Mouse (Mus musculus) midbrain, embryonic 11.5 days (tissue): ENCODE results near the gene Zfc3h1. TPM values are rescaled to one million over a fixed set of nuclear protein-coding genes. Genes with fewer than 3 reads are reported as not detected.
A peak's percentile ranks its signal among the peaks of the same experiment; 100 is the strongest.

Experiments
- ATAC-seq: fragments of 200-750 bp; cut with Nextera tagmentation; 2 replicates; pipeline ENCODE4 v1.8.0; 2017; ENCODE audit warnings: moderate TSS enrichment, moderate library complexity; ENCODE audit not compliant: low FRiP score
- DNase-seq: peaks from one replicate; pipeline ENCODE4 v3.0.0; 2015; ENCODE audit warnings: low spot score; ENCODE audit errors: missing footprints
- H3K27ac ChIP-seq: fragments of 300-500 bp; sonication (generic); 2 replicates; pipeline ENCODE4 v1.5.1; 2014; ENCODE audit warnings: low read depth, low read length
- H3K27me3 ChIP-seq: fragments of 300-500 bp; sonication (generic); 2 replicates; pipeline ENCODE4 v1.6.1; 2014; ENCODE audit warnings: mild to moderate bottlenecking, low read length, moderate library complexity, mixed read lengths; ENCODE audit not compliant: control insufficient read depth, insufficient read depth
- H3K36me3 ChIP-seq: fragments of 300-500 bp; sonication (generic); 2 replicates; pipeline ENCODE4 v1.6.1; 2014; ENCODE audit warnings: mild to moderate bottlenecking, low read length, moderate library complexity, mixed read lengths; ENCODE audit not compliant: control insufficient read depth, insufficient read depth
- H3K4me1 ChIP-seq: fragments of 300-500 bp; sonication (generic); 2 replicates; pipeline ENCODE4 v1.6.1; 2014; ENCODE audit warnings: low read length; ENCODE audit not compliant: control insufficient read depth, insufficient read depth
- H3K4me2 ChIP-seq: fragments of 300-500 bp; sonication (generic); 2 replicates; pipeline ENCODE4 v1.6.1; 2014; ENCODE audit warnings: mild to moderate bottlenecking, moderate library complexity
- H3K4me3 ChIP-seq: fragments of 300-500 bp; sonication (generic); 2 replicates; pipeline ENCODE4 v1.5.1; 2014; ENCODE audit warnings: low read depth, low read length
- H3K9ac ChIP-seq: fragments of 300-500 bp; sonication (generic); 2 replicates; pipeline ENCODE4 v1.6.1; 2014; ENCODE audit warnings: low read length
- H3K9me3 ChIP-seq: fragments of 300-500 bp; sonication (generic); 2 replicates; pipeline ENCODE4 v1.6.1; 2016; ENCODE audit warnings: low read length; ENCODE audit not compliant: control insufficient read depth
- WGBS: fragments of 180-500 bp; shearing (Covaris S2); extraction: QIAGEN DNeasy Blood & Tissue Kit; methylation state at CpG from one replicate; pipeline ENCODE4 v1.1.7; 2014; 5-methylcytosine and 5-hydroxymethylcytosine counted together
- polyA plus RNA-seq: library from polyadenylated mRNA; unstranded; fragments of >200 nt; fragmentation: Nextera tagmentation; extraction: Ambion mirVana; gene quantifications from 2 replicates; pipeline ENCODE4 v1.2.1, GENCODE M21; 2014

The Zfc3h1 gene
- polyA plus RNA-seq, 1 experiment from 2014 or later, result 25.6 TPM

DNA sequence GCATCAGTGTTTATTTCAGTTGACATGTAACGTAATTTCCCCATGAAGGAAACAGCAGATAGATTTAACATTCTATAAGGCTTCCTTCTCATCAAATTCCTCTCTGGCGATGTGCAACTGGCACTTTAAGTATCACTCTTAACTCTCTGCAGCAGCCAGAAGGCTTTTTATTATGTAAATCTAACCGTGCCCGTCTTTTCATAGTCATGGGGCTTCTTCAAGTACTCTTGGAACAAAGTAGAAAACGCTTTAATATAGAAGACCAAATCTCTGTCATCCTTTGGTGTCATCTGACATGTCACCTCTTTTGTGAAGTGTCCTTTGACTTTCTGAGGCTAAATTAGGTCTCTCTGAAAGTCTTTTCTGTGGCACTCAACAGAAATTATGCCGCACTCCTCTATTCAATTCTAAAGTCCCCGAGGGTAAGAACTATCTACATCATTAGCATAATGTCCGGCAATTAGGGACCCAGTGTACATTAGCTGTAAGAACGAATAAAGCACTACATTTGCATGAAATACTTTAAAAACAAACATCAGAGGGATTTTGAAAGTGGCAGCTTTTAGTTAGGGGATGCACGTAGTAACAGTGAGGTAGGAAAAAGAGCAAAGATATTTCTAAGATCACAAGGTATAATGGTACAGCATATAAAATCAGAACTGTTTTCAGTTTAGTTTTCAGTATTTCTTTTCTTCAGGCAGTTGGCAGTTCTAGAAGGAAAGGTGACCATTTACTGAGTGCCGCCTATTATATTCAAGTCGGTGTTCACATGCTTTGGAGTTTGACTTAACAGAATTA lies 1.7 kb upstream of the Zfc3h1 start:
- Histone ChIP-seq H3K4me2 (peak overlapping the region; percentile 71), H3K27me3 (no peaks in the 10 kb centered on the region), H3K4me3 (peak overlapping the region; percentile 95), H3K9ac (peak overlapping the region; percentile 81), H3K4me1 (peaks cover 23% of the 10 kb centered on the region), H3K36me3 (no peaks in the 10 kb centered on the region), H3K9me3 (no peaks in the 10 kb centered on the region), H3K27ac (peak overlapping the region; percentile 97)
- DNase-seq (peak; percentile 91), ATAC-seq (no peak)
- 24% methylated on average over 12 of the region's 12 CpGs for WGBS

DNA sequence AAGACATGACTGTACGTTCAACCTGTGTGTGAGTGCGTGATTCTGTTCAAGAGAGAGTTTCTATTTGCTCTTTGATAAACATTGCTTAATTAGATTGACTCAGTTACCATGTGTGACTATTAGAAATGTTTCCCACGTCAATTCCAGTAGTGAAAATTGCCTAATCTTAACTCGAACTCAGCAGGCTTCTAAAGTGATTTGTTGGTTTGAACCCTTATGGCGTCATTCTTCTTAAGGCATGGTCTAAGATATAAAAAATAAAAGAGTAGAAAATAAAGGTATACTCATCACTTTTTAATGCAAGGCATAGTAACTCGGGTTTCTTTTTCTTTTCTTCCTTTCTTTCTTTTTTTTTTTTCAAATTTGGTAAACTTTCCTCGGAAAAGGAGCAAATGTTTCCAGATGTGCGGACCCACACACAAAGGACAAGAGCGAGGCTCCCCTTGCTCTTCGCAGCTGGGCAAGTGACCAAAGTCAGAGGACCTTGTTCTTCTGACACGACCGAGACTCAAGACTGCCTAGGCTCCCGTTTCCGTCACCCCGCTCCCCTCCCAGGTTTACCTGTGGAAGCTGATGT lies 1.0 kb upstream of the Zfc3h1 start:
- Histone ChIP-seq H3K9me3 (no peaks in the 10 kb centered on the region), H3K9ac (peak overlapping the region; percentile 81), H3K4me2 (peak overlapping the region; percentile 71), H3K27me3 (no peaks in the 10 kb centered on the region), H3K4me3 (peak overlapping the region; percentile 95), H3K36me3 (no peaks in the 10 kb centered on the region), H3K4me1 (peaks cover 27% of the 10 kb centered on the region), H3K27ac (peak overlapping the region; percentile 97)
- WGBS, result 4% methylated on average over 15 of the region's 15 CpGs
- DNase-seq, result peak; percentile 92
- no peak; the same call in 1 of the 2 replicates for ATAC-seq

DNA sequence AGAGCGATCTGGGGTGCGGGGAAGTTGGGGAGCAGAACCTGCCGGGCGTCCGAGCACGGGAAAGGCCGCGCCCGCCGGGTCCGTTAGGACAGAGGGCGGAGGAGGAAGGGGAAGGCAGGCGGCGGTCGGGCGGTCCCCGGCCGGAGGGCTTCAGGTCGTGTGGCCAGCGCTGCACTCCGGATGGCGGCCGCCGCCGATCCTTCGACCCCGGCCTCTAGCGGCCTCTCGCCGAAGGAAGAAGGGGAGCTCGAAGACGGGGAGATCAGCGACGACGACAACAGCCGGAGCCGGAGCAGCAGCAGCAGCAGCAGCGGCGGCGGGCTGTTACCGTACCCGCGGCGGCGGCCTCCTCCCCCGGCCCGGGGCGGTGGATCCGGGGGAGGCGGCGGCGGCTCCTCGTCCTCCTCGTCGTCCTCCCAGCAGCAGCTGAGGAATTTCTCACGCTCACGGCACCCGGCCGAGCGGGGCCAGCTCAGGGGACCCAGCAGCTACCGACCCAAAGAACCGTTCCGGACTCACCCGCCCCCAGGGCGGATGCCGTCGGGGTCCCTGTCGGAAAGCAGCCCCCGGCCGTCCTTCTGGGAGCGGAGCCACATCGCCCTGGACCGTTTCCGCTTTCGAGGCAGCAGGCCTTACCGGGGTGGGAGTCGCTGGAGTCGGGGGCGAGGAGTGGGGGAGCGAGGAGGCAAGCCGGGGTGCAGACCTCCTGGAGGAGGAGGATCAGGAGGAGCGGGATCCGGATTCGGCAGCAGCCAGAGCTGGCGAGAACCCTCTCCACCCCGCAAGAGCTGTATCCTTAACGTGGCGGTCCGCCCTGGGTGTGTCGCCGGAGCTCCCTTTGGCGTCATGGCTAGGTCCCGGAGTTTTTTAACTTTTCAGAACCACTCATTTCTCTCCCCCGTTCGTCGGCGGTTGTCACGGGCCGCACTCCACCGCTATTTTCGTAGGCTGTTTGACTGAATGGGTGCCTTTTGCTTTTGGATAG lies 551 bp downstream of the Zfc3h1 start:
- H3K27me3 ChIP-seq, result no peaks in the 10 kb centered on the region
- no peak; the same call in 1 of the 2 replicates for ATAC-seq
- peak; percentile 97 for DNase-seq
- H3K27ac ChIP-seq, result peak overlapping the region; percentile 97
- H3K4me1 ChIP-seq, result peaks cover 27% of the 10 kb centered on the region
- H3K9ac ChIP-seq, result peak overlapping the region; percentile 81
- WGBS, result under 1% methylated on average over 76 of the region's 101 CpGs
- H3K4me2 ChIP-seq, result peak overlapping the region; percentile 52
- peak overlapping the region; percentile 95 for H3K4me3 ChIP-seq
- H3K36me3 ChIP-seq, result no peaks in the 10 kb centered on the region
- no peaks in the 10 kb centered on the region for H3K9me3 ChIP-seq

GRCm38 (mm10) chr10:115387891-115388290 lies 3.1 kb downstream of the Zfc3h1 start:
- Histone ChIP-seq H3K4me1 (peaks cover 13% of the 10 kb centered on the region), H3K9me3 (no peaks in the 10 kb centered on the region), H3K4me3 (no peak overlapping the region), H3K27ac (no peak overlapping the region), H3K27me3 (no peaks in the 10 kb centered on the region), H3K4me2 (no peak overlapping the region), H3K9ac (no peak overlapping the region), H3K36me3 (peaks cover 3% of the 10 kb centered on the region; the same call in 1 of the 2 replicates)
- 91% methylated on average over 3 of the region's 3 CpGs for WGBS
- DNase-seq (peak; percentile 62), ATAC-seq (no peak)

- peak; percentile 57 for DNase-seq
- Histone ChIP-seq H3K36me3 (peaks cover 3% of the 10 kb centered on the region; the same call in 1 of the 2 replicates), H3K27me3 (no peaks in the 10 kb centered on the region), H3K4me1 (peaks cover 13% of the 10 kb centered on the region), H3K9me3 (no peaks in the 10 kb centered on the region), H3K4me3 (no peak overlapping the region), H3K4me2 (no peak overlapping the region), H3K27ac (no peak overlapping the region), H3K9ac (no peak overlapping the region)
- 94% methylated on average over 4 of the region's 4 CpGs for WGBS
- ATAC-seq, result no peak
Measured at GRCm38 (mm10) chr10:115391076-115391475, 6.3 kb downstream of the Zfc3h1 start.

- 83% methylated on average over 1 of the region's 1 CpGs for WGBS
- H3K27ac ChIP-seq, result no peak overlapping the region
- DNase-seq, result peak; percentile 51
- H3K4me2 ChIP-seq, result no peak overlapping the region
- no peaks in the 10 kb centered on the region for H3K9me3 ChIP-seq
- ATAC-seq, result no peak
- no peak overlapping the region for H3K4me3 ChIP-seq
- H3K4me1 ChIP-seq, result peaks cover 10% of the 10 kb centered on the region
- H3K36me3 ChIP-seq, result peaks cover 3% of the 10 kb centered on the region; the same call in 1 of the 2 replicates
- no peak overlapping the region for H3K9ac ChIP-seq
- H3K27me3 ChIP-seq, result no peaks in the 10 kb centered on the region
Measured at GRCm38 (mm10) chr10:115391896-115392295, 7.1 kb downstream of the Zfc3h1 start.

DNA sequence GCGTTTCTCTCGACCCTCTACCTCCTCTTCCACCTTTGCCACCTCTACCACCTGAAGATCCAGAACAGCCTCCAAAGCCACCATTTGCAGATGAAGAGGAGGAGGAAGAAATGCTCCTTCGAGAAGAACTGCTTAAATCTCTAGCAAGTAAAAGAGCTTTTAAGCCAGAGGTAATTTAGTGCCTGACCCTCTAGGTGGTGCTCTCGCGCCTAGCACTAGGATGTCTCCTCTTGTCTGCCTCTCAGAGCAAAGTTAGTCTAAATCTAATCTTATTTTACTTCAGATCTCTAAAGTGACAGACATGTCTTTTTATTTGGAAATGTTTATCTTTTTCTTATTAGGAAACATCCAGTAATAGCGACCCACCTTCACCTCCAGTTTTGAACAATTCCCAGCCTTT lies 21.6 kb downstream of the Zfc3h1 start:
- Histone ChIP-seq H3K27ac (no peak overlapping the region), H3K9ac (no peak overlapping the region), H3K36me3 (peaks cover 19% of the 10 kb centered on the region), H3K27me3 (no peaks in the 10 kb centered on the region), H3K4me2 (no peak overlapping the region), H3K4me1 (no peaks in the 10 kb centered on the region), H3K4me3 (no peak overlapping the region), H3K9me3 (no peaks in the 10 kb centered on the region)
- peak; percentile 96 for DNase-seq
- WGBS, result 72% methylated on average over 6 of the region's 6 CpGs
- no peak for ATAC-seq

- Histone ChIP-seq H3K27ac (no peak overlapping the region), H3K9me3 (no peaks in the 10 kb centered on the region), H3K4me3 (no peak overlapping the region), H3K4me1 (no peaks in the 10 kb centered on the region), H3K4me2 (no peak overlapping the region), H3K27me3 (no peaks in the 10 kb centered on the region), H3K36me3 (peaks cover 26% of the 10 kb centered on the region), H3K9ac (no peak overlapping the region)
- ATAC-seq (no peak), DNase-seq (no peak)
- WGBS, result 88% methylated on average over 2 of the region's 2 CpGs
Measured at GRCm38 (mm10) chr10:115413496-115413895, 28.7 kb downstream of the Zfc3h1 start.
